Mouse (Mus musculus): ENCODE measurements around the gene Map3k20.

Map3k20 gene

GRCm38 (mm10) chr2:72281971-72282370 lies 3.5 kb upstream of the Map3k20 start:
- no peak for DNase-seq

DNA sequence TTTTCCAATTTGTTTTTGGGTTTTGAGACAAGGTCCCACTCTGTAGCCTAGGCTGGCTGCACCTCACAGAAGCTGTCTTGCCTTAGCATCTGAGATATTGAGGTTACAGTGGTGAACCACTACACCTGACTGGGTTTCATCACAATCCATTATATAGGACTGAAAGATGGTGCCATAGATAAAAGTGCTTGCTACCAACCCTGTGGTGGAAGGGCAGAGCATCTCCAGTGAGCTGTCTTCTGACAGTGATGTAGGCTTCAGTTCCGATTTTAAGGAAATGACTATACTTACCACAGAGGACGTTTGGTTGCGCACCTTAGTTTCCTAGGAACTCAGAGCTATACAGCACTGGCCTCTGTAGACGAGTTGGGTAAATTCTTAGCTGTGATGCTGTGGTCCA lies 2.7 kb upstream of the Map3k20 start:
- DNase-seq: no peak

GRCm38 (mm10) chr2:72284689-72285088 lies 748 bp upstream of the Map3k20 start:
- DNase-seq: no peak

GRCm38 (mm10) chr2:72285888-72286661 lies 638 bp downstream of the Map3k20 start:
- DNase-seq: peak; percentile 50

DNA sequence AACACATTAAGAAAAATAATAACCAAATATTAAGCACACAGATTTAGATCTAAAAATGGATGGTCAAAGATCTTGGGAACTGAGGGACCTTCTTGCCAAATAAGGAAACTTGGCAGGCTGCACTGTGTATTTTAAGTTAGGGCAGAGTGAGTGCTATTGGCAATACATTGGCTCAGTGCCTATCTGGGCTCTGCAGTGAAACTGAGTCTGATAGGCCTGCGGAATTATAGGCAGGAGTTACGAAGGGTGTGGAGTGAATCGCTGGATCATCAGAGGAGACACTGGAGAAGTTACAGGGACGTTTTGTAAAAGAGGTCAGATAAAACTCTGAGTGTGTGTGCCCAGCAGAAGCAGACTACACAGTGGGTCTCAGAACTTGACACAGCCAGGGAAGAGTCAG lies 1.7 kb downstream of the Map3k20 start:
- DNase-seq: no peak

GRCm38 (mm10) chr2:72288932-72289534 lies 3.6 kb downstream of the Map3k20 start:
- no peak for DNase-seq

DNA sequence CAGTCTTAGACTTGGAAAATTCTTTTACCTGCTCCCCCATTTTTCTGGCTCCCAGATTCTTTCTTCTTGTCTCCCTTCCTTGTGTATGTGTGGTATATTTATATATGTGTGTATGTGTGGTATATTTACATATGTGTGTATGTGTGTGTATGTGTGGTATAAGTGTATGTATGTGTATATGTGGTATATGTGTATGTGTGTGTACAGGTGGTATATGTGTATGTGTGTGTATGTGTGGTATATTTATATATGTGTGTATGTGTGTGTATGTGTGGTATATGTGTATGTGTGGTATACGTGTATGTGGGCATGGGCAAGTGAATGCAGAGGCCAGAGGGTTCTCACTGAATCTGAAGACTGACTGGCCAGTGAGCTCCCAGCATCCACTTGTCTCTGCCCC lies 5.7 kb downstream of the Map3k20 start:
- no peak for DNase-seq

- DNase-seq: no peak
These were observed 7.1 kb downstream of the Map3k20 start for GRCm38 (mm10) chr2:72292573-72292972.

DNA sequence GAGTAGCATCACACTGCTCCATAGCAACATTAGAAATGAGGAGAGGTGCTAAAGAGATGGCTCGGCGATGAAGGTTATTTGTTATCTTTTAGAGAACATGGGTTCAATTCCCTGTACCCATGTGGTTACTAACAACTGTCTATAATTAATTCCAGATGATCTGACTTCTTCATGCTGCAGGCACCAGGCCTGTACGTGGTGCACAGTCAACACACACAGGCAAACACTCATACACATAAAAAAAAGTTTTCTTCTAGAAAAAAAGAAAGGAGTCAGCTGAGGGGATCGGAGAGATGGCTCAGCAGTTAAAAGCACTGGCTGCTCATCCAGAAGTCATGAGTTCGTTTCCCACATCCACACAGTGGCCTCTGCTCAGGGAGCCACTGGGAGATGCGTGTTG lies 9.6 kb downstream of the Map3k20 start:
- DNase-seq: no peak

- no peak for DNase-seq
These were observed 11.7 kb downstream of the Map3k20 start for GRCm38 (mm10) chr2:72296984-72297715.

DNA sequence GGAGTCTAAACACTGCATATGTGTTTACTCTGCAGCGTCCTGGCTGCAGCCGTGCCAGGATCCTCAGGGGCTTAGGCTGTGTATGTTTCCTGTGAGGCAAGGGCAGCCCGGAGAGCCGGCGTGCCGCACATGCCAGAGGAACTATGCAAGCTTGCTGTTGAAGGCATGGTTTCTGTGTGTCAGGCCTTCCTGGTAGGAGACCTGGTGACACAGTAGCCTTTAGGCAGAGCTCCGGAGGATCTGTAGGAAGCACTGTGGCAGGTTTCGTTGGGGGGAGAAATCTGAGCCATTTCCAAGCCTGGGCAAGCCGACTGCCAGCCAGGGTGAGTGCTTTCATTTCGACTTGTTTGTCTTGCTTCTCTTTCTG lies 12.3 kb downstream of the Map3k20 start:
- DNase-seq: peak; percentile 30

DNA sequence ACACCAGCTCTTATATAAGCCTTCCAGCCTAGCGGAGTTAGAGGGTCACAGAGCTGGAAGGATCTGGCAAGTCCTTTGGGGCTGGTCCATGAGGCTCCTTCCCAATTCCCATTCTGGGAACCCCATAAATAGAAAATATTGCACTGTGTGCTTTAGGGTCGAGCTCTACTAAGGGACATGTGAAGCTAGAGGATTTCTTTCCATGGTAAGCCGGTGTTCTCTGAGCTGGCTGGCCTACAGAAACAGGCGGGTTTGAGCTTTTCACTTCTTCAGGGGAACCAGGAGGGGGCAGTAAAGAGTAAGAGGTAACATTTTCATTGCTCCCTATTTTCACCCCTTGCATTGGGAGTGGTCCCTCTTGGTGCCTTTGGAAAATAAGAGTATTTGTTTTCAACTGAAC lies 13.0 kb downstream of the Map3k20 start:
- peak; percentile 58 for DNase-seq

- DNase-seq: no peak
These were observed 15.9 kb downstream of the Map3k20 start for GRCm38 (mm10) chr2:72301194-72301916.

DNA sequence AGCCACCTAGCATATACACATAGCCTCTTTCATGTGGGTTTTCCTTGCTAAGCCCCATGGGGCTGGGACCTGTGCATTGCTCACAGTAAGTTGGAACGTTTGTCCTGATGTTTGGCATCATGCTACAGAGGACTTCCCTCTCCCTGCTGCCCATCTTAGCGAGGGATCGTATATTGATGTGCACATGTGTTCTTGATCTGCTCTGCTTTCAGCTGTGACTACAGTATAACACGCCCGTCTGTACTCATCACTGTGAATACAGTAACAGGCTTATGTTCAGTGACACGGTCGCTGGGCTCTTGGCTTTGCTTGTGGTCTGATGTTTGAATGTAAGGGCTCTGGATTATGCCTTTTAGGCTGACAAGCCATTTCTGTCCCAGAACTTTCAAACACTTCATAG lies 20.3 kb downstream of the Map3k20 start:
- no peak for DNase-seq

- no peak for DNase-seq
These were observed 22.9 kb downstream of the Map3k20 start for GRCm38 (mm10) chr2:72308351-72308750.

DNA sequence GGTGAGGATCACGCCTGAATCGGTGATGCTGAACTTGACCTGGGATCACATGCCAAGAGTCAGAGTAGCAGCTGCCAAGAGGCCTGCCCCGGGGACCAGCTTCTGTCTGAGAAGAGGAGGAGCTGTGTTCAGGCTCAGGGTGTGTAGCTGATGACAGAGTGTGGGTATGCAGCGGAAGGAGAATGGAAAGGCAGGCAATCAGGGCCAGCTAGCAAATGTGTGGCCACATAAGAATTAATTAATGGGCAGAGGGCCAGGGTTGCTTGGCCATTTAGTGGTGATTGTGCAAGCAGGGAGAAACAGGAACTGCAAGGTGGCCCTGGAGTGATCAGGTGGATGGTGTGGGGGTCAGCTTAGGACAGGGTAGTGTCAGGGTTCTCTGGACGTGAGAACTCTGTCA lies 23.5 kb downstream of the Map3k20 start:
- DNase-seq: no peak

DNA sequence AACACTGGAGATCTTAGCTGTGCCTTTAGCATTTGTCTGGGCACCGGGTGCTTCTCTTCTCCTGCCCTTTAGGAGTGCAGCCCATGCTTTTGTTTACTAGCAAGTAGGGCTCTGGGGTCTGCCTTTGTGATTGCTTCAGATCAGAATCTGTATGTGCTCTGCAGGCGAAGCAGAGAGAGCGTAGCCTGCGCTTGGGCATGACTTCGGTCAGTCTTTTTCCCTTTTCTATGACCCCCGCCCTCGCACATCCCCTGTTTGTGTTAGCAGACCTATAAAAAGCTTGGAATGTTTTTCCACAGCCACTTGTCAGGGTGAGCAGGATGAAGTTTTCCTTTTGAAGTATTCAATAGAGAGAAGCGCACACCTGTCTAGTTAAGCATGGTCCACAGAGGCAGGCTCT lies 26.0 kb downstream of the Map3k20 start:
- no peak for DNase-seq

- DNase-seq: no peak
These were observed 27.9 kb downstream of the Map3k20 start for GRCm38 (mm10) chr2:72313312-72313711.

DNA sequence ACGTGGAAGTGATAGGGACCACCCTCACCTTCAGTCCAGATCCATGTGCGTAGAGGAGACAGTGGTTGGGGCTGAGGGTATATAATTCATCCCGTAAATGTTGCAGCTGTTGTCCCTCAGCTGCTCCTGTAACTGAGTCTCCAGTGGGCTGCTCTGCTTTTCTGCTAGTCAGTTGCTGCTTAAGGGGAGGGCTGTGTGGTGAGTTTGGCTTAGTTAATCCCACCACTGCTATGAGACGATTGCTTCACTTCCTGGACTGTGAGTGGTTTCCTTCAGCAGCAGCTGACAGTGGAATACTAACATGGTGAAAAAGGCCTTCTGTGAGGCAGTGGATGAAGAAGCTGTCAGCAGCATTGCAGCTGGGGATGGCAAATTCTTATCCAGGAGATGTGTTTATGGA lies 33.0 kb downstream of the Map3k20 start:
- no peak for DNase-seq

GRCm38 (mm10) chr2:72319028-72319798 lies 33.8 kb downstream of the Map3k20 start:
- DNase-seq: no peak

- DNase-seq: no peak
These were observed 35.2 kb downstream of the Map3k20 start for GRCm38 (mm10) chr2:72320661-72321060.

- DNase-seq: no peak
These were observed 36.2 kb downstream of the Map3k20 start for GRCm38 (mm10) chr2:72321591-72321990.
